Mouse (Mus musculus): ENCODE measurements around the gene Gm45785. TPM values are rescaled to one million over a fixed set of nuclear protein-coding genes. Genes with fewer than 3 reads are reported as not detected.

The Gm45785 gene
- total and polyA plus RNA-seq, 3 experiments, result not detected

Other genes starting within 250 kb of the Gm45785 start
- gene Olfr61, start 227.4 kb downstream of the Gm45785 start, total RNA-seq (2012; rRNA removed), result not detected in 2 replicates
- gene Olfr61, start 227.4 kb downstream of the Gm45785 start, polyA plus RNA-seq (2012; ENCODE audit: insufficient read depth in 1 of 2, insufficient read length in 2 of 2, low read depth in 1 of 2, low replicate concordance in 2 of 2, missing spikeins in 1 of 2), result not detected
- not detected in 2 replicates for gene Olfr53, start 209.9 kb downstream of the Gm45785 start, total RNA-seq (2012; rRNA removed)
- not detected for gene Olfr53, start 209.9 kb downstream of the Gm45785 start, polyA plus RNA-seq (2012; ENCODE audit: insufficient read depth in 1 of 2, insufficient read length in 2 of 2, low read depth in 1 of 2, low replicate concordance in 2 of 2, missing spikeins in 1 of 2)
- gene Olfr539, start 196.4 kb downstream of the Gm45785 start, total RNA-seq (2012; rRNA removed), result not detected in 2 replicates
- gene Olfr539, start 196.4 kb downstream of the Gm45785 start, polyA plus RNA-seq (2012; ENCODE audit: insufficient read depth in 1 of 2, insufficient read length in 2 of 2, low read depth in 1 of 2, low replicate concordance in 2 of 2, missing spikeins in 1 of 2), result not detected
- gene Olfr45, start 174.4 kb downstream of the Gm45785 start, total RNA-seq (2012; rRNA removed), result not detected in 2 replicates
- gene Olfr45, start 174.4 kb downstream of the Gm45785 start, polyA plus RNA-seq (2012; ENCODE audit: insufficient read depth in 1 of 2, insufficient read length in 2 of 2, low read depth in 1 of 2, low replicate concordance in 2 of 2, missing spikeins in 1 of 2), result not detected
- gene Olfr541, start 159.1 kb downstream of the Gm45785 start, total RNA-seq (2012; rRNA removed), result not detected in 2 replicates
- not detected for gene Olfr541, start 159.1 kb downstream of the Gm45785 start, polyA plus RNA-seq (2012; ENCODE audit: insufficient read depth in 1 of 2, insufficient read length in 2 of 2, low read depth in 1 of 2, low replicate concordance in 2 of 2, missing spikeins in 1 of 2)
- gene Cyp2e1, start 92.6 kb downstream of the Gm45785 start, total RNA-seq (2012; rRNA removed), result not detected in 2 replicates
- gene Cyp2e1, start 92.6 kb downstream of the Gm45785 start, polyA plus RNA-seq (2012; ENCODE audit: insufficient read depth in 1 of 2, insufficient read length in 2 of 2, low read depth in 1 of 2, low replicate concordance in 2 of 2, missing spikeins in 1 of 2), result not detected
- gene Syce1, start 68.5 kb downstream of the Gm45785 start, total RNA-seq (2012; rRNA removed), result not detected in 2 replicates
- gene Syce1, start 68.5 kb downstream of the Gm45785 start, polyA plus RNA-seq (2012; ENCODE audit: insufficient read depth in 1 of 2, insufficient read length in 2 of 2, low read depth in 1 of 2, low replicate concordance in 2 of 2, missing spikeins in 1 of 2), result not detected
- gene Zfp941, start 34.2 kb downstream of the Gm45785 start, total RNA-seq (2012; rRNA removed), result not detected in 2 replicates
- gene Zfp941, start 34.2 kb downstream of the Gm45785 start, polyA plus RNA-seq (2012; ENCODE audit: insufficient read depth in 1 of 2, insufficient read length in 2 of 2, low read depth in 1 of 2, low replicate concordance in 2 of 2, missing spikeins in 1 of 2), result not detected
- not detected in 2 replicates for gene Urah, start 21.3 kb downstream of the Gm45785 start, total RNA-seq (2012; rRNA removed)
- not detected for gene Urah, start 21.3 kb downstream of the Gm45785 start, polyA plus RNA-seq (2012; ENCODE audit: insufficient read depth in 1 of 2, insufficient read length in 2 of 2, low read depth in 1 of 2, low replicate concordance in 2 of 2, missing spikeins in 1 of 2)
- not detected in 2 replicates for gene Scgb1c1, start 10.8 kb downstream of the Gm45785 start, total RNA-seq (2012; rRNA removed)
- not detected for gene Scgb1c1, start 10.8 kb downstream of the Gm45785 start, polyA plus RNA-seq (2012; ENCODE audit: insufficient read depth in 1 of 2, insufficient read length in 2 of 2, low read depth in 1 of 2, low replicate concordance in 2 of 2, missing spikeins in 1 of 2)
- not detected in 2 replicates for gene Odf3, start 8.5 kb downstream of the Gm45785 start, total RNA-seq (2012; rRNA removed)
- not detected for gene Odf3, start 8.5 kb downstream of the Gm45785 start, polyA plus RNA-seq (2012; ENCODE audit: insufficient read depth in 1 of 2, insufficient read length in 2 of 2, low read depth in 1 of 2, low replicate concordance in 2 of 2, missing spikeins in 1 of 2)
- gene Ric8a, start 626 bp upstream of the Gm45785 start, total RNA-seq (2012; rRNA removed), result 44.5 and 52.3 TPM in 2 replicates
- 10 to 100 TPM in 1 of 2 experiments, not detected in 1; 63.4 TPM for gene Ric8a, start 626 bp upstream of the Gm45785 start, polyA plus RNA-seq (2012; ENCODE audit: insufficient read depth in 1 of 2, insufficient read length in 2 of 2, low read depth in 1 of 2, low replicate concordance in 2 of 2, missing spikeins in 1 of 2)
- gene Bet1l, start 1.2 kb upstream of the Gm45785 start, total RNA-seq (2012; rRNA removed), result 12.1 and 16.0 TPM in 2 replicates
- 10 to 100 TPM in 1 of 2 experiments, not detected in 1; 26.2 TPM for gene Bet1l, start 1.2 kb upstream of the Gm45785 start, polyA plus RNA-seq (2012; ENCODE audit: insufficient read depth in 1 of 2, insufficient read length in 2 of 2, low read depth in 1 of 2, low replicate concordance in 2 of 2, missing spikeins in 1 of 2)
- gene Psmd13, start 25.6 kb upstream of the Gm45785 start, total RNA-seq (2012; rRNA removed), result 165 and 191 TPM in 2 replicates
- 100 to 1,000 TPM in 1 of 2 experiments, not detected in 1; 215 TPM for gene Psmd13, start 25.6 kb upstream of the Gm45785 start, polyA plus RNA-seq (2012; ENCODE audit: insufficient read depth in 1 of 2, insufficient read length in 2 of 2, low read depth in 1 of 2, low replicate concordance in 2 of 2, missing spikeins in 1 of 2)
- 16.0 and 16.1 TPM in 2 replicates for gene Sirt3, start 26.0 kb upstream of the Gm45785 start, total RNA-seq (2012; rRNA removed)
- 10 to 100 TPM in 1 of 2 experiments, not detected in 1; 19.5 TPM for gene Sirt3, start 26.0 kb upstream of the Gm45785 start, polyA plus RNA-seq (2012; ENCODE audit: insufficient read depth in 1 of 2, insufficient read length in 2 of 2, low read depth in 1 of 2, low replicate concordance in 2 of 2, missing spikeins in 1 of 2)
- not detected in 2 replicates for gene Cox8b, start 44.1 kb upstream of the Gm45785 start, total RNA-seq (2012; rRNA removed)
- gene Cox8b, start 44.1 kb upstream of the Gm45785 start, polyA plus RNA-seq (2012; ENCODE audit: insufficient read depth in 1 of 2, insufficient read length in 2 of 2, low read depth in 1 of 2, low replicate concordance in 2 of 2, missing spikeins in 1 of 2), result not detected
- not detected in 2 replicates for gene Nlrp6, start 64.6 kb upstream of the Gm45785 start, total RNA-seq (2012; rRNA removed)
- gene Nlrp6, start 64.6 kb upstream of the Gm45785 start, polyA plus RNA-seq (2012; ENCODE audit: insufficient read depth in 1 of 2, insufficient read length in 2 of 2, low read depth in 1 of 2, low replicate concordance in 2 of 2, missing spikeins in 1 of 2), result not detected
- gene Pgghg, start 85.1 kb upstream of the Gm45785 start, total RNA-seq (2012; rRNA removed), result 3.0 and 3.2 TPM in 2 replicates
- gene Pgghg, start 85.1 kb upstream of the Gm45785 start, polyA plus RNA-seq (2012; ENCODE audit: insufficient read depth in 1 of 2, insufficient read length in 2 of 2, low read depth in 1 of 2, low replicate concordance in 2 of 2, missing spikeins in 1 of 2), result 1 to 10 TPM in 1 of 2 experiments, not detected in 1; 7.2 TPM
- gene Ifitm5, start 94.0 kb upstream of the Gm45785 start, total RNA-seq (2012; rRNA removed), result 0.31 TPM in 1 of 2 replicates, not detected in the other
- 1 to 10 TPM in 1 of 2 experiments, not detected in 1; 1.1 TPM for gene Ifitm5, start 94.0 kb upstream of the Gm45785 start, polyA plus RNA-seq (2012; ENCODE audit: insufficient read depth in 1 of 2, insufficient read length in 2 of 2, low read depth in 1 of 2, low replicate concordance in 2 of 2, missing spikeins in 1 of 2)
- gene Gm45717, start 99.6 kb upstream of the Gm45785 start, total RNA-seq (2012; rRNA removed), result not detected in 2 replicates
- not detected for gene Gm45717, start 99.6 kb upstream of the Gm45785 start, polyA plus RNA-seq (2012; ENCODE audit: insufficient read depth in 1 of 2, insufficient read length in 2 of 2, low read depth in 1 of 2, low replicate concordance in 2 of 2, missing spikeins in 1 of 2)
- gene Ifitm2, start 99.7 kb upstream of the Gm45785 start, total RNA-seq (2012; rRNA removed), result 177 and 213 TPM in 2 replicates
- gene Ifitm2, start 99.7 kb upstream of the Gm45785 start, polyA plus RNA-seq (2012; ENCODE audit: insufficient read depth in 1 of 2, insufficient read length in 2 of 2, low read depth in 1 of 2, low replicate concordance in 2 of 2, missing spikeins in 1 of 2), result 100 to 1,000 TPM in 1 of 2 experiments, not detected in 1; 317 TPM
- 0.23 TPM in 1 of 2 replicates, not detected in the other for gene Ifitm1, start 110.9 kb upstream of the Gm45785 start, total RNA-seq (2012; rRNA removed)
- gene Ifitm1, start 110.9 kb upstream of the Gm45785 start, polyA plus RNA-seq (2012; ENCODE audit: insufficient read depth in 1 of 2, insufficient read length in 2 of 2, low read depth in 1 of 2, low replicate concordance in 2 of 2, missing spikeins in 1 of 2), result not detected
- 4.2 and 6.4 TPM in 2 replicates for gene Ifitm3, start 154.4 kb upstream of the Gm45785 start, total RNA-seq (2012; rRNA removed)
- 10 to 100 TPM in 1 of 2 experiments, not detected in 1; 12.8 TPM for gene Ifitm3, start 154.4 kb upstream of the Gm45785 start, polyA plus RNA-seq (2012; ENCODE audit: insufficient read depth in 1 of 2, insufficient read length in 2 of 2, low read depth in 1 of 2, low replicate concordance in 2 of 2, missing spikeins in 1 of 2)
- not detected in 2 replicates for gene Ifitm6, start 161.6 kb upstream of the Gm45785 start, total RNA-seq (2012; rRNA removed)
- not detected for gene Ifitm6, start 161.6 kb upstream of the Gm45785 start, polyA plus RNA-seq (2012; ENCODE audit: insufficient read depth in 1 of 2, insufficient read length in 2 of 2, low read depth in 1 of 2, low replicate concordance in 2 of 2, missing spikeins in 1 of 2)
- gene Gm17387, start 172.8 kb upstream of the Gm45785 start, total RNA-seq (2012; rRNA removed), result not detected in 2 replicates
- not detected for gene Gm17387, start 172.8 kb upstream of the Gm45785 start, polyA plus RNA-seq (2012; ENCODE audit: insufficient read depth in 1 of 2, insufficient read length in 2 of 2, low read depth in 1 of 2, low replicate concordance in 2 of 2, missing spikeins in 1 of 2)
- 0.78 and 0.81 TPM in 2 replicates for gene B4galnt4, start 204.8 kb upstream of the Gm45785 start, total RNA-seq (2012; rRNA removed)
- 1 to 10 TPM in 1 of 2 experiments, not detected in 1; 8.0 TPM for gene B4galnt4, start 204.8 kb upstream of the Gm45785 start, polyA plus RNA-seq (2012; ENCODE audit: insufficient read depth in 1 of 2, insufficient read length in 2 of 2, low read depth in 1 of 2, low replicate concordance in 2 of 2, missing spikeins in 1 of 2)
- gene Pkp3, start 221.9 kb upstream of the Gm45785 start, total RNA-seq (2012; rRNA removed), result not detected in 2 replicates
- not detected for gene Pkp3, start 221.9 kb upstream of the Gm45785 start, polyA plus RNA-seq (2012; ENCODE audit: insufficient read depth in 1 of 2, insufficient read length in 2 of 2, low read depth in 1 of 2, low replicate concordance in 2 of 2, missing spikeins in 1 of 2)
- 8.3 and 8.6 TPM in 2 replicates for gene Sigirr, start 244.2 kb upstream of the Gm45785 start, total RNA-seq (2012; rRNA removed)
- 10 to 100 TPM in 1 of 2 experiments, not detected in 1; 17.5 TPM for gene Sigirr, start 244.2 kb upstream of the Gm45785 start, polyA plus RNA-seq (2012; ENCODE audit: insufficient read depth in 1 of 2, insufficient read length in 2 of 2, low read depth in 1 of 2, low replicate concordance in 2 of 2, missing spikeins in 1 of 2)

Measured in MEL (cell line).